Mouse (Mus musculus) kidney, embryonic 15.5 days (tissue): ENCODE measurements at regions not wholly inside any gene's neighbourhood (a gene's known extent, or its start where the extent isn't known, plus 50 kb on each side); places are given as distances from the start of the nearest gene placed in this dataset.
"Not testable (repeated sequence)": the region's sequence is repeated elsewhere in the genome, so short reads cannot be mapped to it uniquely, and the experiment has no call there.

Experiments
- ATAC-seq: fragments of 200-750 bp; cut with Nextera tagmentation; replicated peaks from 2 replicates; pipeline ENCODE4 v1.8.0; 2017; ENCODE audit warnings: moderate TSS enrichment; ENCODE audit not compliant: low FRiP score
- H3K27ac ChIP-seq: fragments of 300-500 bp; sonication (generic); 2 replicates; pipeline ENCODE4 v1.5.1; 2015; ENCODE audit warnings: mild to moderate bottlenecking, inconsistent platforms
- H3K27me3 ChIP-seq: fragments of 300-500 bp; sonication (generic); 2 replicates; pipeline ENCODE4 v1.6.1; 2015; ENCODE audit warnings: inconsistent platforms
- H3K36me3 ChIP-seq: fragments of 300-500 bp; sonication (generic); 2 replicates; pipeline ENCODE4 v1.6.1; 2015; ENCODE audit warnings: inconsistent platforms
- H3K4me1 ChIP-seq: fragments of 300-500 bp; sonication (generic); 2 replicates; pipeline ENCODE4 v1.6.1; 2015; ENCODE audit warnings: inconsistent platforms
- H3K4me2 ChIP-seq: fragments of 300-500 bp; sonication (generic); 2 replicates; pipeline ENCODE4 v1.6.1; 2015; ENCODE audit warnings: moderate library complexity, mild to moderate bottlenecking, inconsistent platforms
- H3K4me3 ChIP-seq: fragments of 300-500 bp; sonication (generic); replicated peaks from 2 replicates; pipeline ENCODE4 v1.5.1; 2015; ENCODE audit warnings: mild to moderate bottlenecking, inconsistent platforms
- H3K9ac ChIP-seq: fragments of 300-500 bp; sonication (generic); 2 replicates; pipeline ENCODE4 v1.6.1; 2015; ENCODE audit warnings: mild to moderate bottlenecking, inconsistent platforms
- H3K9me3 ChIP-seq: fragments of 300-500 bp; sonication (generic); replicated peaks from 2 replicates; pipeline ENCODE4 v1.6.1; 2016; ENCODE audit warnings: inconsistent platforms
- WGBS: fragments of 180-500 bp; shearing (Covaris S2); methylation state at CpG from one replicate; pipeline ENCODE4 v1.1.7; 2015; ENCODE audit warnings: mixed read lengths; 5-methylcytosine and 5-hydroxymethylcytosine counted together

- no peaks in the 10 kb centered on the region for H3K36me3 ChIP-seq
- WGBS = 37% methylated on average over 5 of the region's 5 CpGs
- H3K27ac ChIP-seq = no peak overlapping the region
- no peaks in the 10 kb centered on the region for H3K27me3 ChIP-seq
- H3K4me2 ChIP-seq = no peak overlapping the region
- ATAC-seq = no peak
- H3K4me1 ChIP-seq = no peaks in the 10 kb centered on the region
- no peaks in the 10 kb centered on the region for H3K9me3 ChIP-seq
- H3K4me3 ChIP-seq = no peak overlapping the region
- no peak overlapping the region for H3K9ac ChIP-seq
Measured at GRCm38 (mm10) chr9:78769168-78769567, 153.8 kb downstream of the Cd109 start.

GRCm38 (mm10) chr9:78773936-78774335 lies 158.6 kb downstream of the Cd109 start:
- no peak for ATAC-seq
- H3K4me3 ChIP-seq = no peak overlapping the region
- H3K27me3 ChIP-seq = no peaks in the 10 kb centered on the region
- 55% methylated on average over 3 of the region's 3 CpGs for WGBS
- H3K9me3 ChIP-seq = no peaks in the 10 kb centered on the region
- no peaks in the 10 kb centered on the region for H3K4me1 ChIP-seq
- H3K36me3 ChIP-seq = no peaks in the 10 kb centered on the region
- H3K9ac ChIP-seq = no peak overlapping the region
- no peak overlapping the region for H3K4me2 ChIP-seq
- H3K27ac ChIP-seq = no peak overlapping the region

GRCm38 (mm10) chr9:78775462-78775861 lies 160.1 kb downstream of the Cd109 start:
- H3K4me1 ChIP-seq = no peaks in the 10 kb centered on the region
- H3K4me2 ChIP-seq = no peak overlapping the region
- no peaks in the 10 kb centered on the region for H3K36me3 ChIP-seq
- no peaks in the 10 kb centered on the region for H3K27me3 ChIP-seq
- H3K27ac ChIP-seq = no peak overlapping the region
- 14% methylated on average over 5 of the region's 5 CpGs for WGBS
- H3K4me3 ChIP-seq = no peak overlapping the region
- no peak for ATAC-seq
- no peak overlapping the region for H3K9ac ChIP-seq
- no peaks in the 10 kb centered on the region for H3K9me3 ChIP-seq

GRCm38 (mm10) chr9:78780595-78780994 lies 165.2 kb downstream of the Cd109 start:
- Histone ChIP-seq H3K4me1 (no peaks in the 10 kb centered on the region), H3K9me3 (no peaks in the 10 kb centered on the region), H3K9ac (no peak overlapping the region), H3K4me3 (no peak overlapping the region), H3K4me2 (no peak overlapping the region), H3K27me3 (no peaks in the 10 kb centered on the region), H3K36me3 (no peaks in the 10 kb centered on the region), H3K27ac (no peak overlapping the region)
- no peak for ATAC-seq
- 79% methylated on average over 4 of the region's 4 CpGs for WGBS

- 84% methylated on average over 4 of the region's 4 CpGs for WGBS
- H3K4me1 ChIP-seq = no peaks in the 10 kb centered on the region
- H3K4me2 ChIP-seq = no peak overlapping the region
- no peak overlapping the region for H3K9ac ChIP-seq
- H3K27me3 ChIP-seq = 0 out of 2 replicates have a peak, but pooled peaks cover 3% of the 10 kb centered on the region
- H3K36me3 ChIP-seq = no peaks in the 10 kb centered on the region
- ATAC-seq = no peak
- no peak overlapping the region for H3K4me3 ChIP-seq
- H3K27ac ChIP-seq = no peak overlapping the region
- no peaks in the 10 kb centered on the region for H3K9me3 ChIP-seq
Measured at GRCm38 (mm10) chr9:78782297-78782696, 167.0 kb downstream of the Cd109 start.

GRCm38 (mm10) chr9:78782860-78783259 lies 167.5 kb downstream of the Cd109 start:
- no peaks in the 10 kb centered on the region for H3K4me1 ChIP-seq
- no peak overlapping the region for H3K27ac ChIP-seq
- H3K4me3 ChIP-seq = no peak overlapping the region
- H3K27me3 ChIP-seq = 0 out of 2 replicates have a peak, but pooled peaks cover 7% of the 10 kb centered on the region
- 76% methylated on average over 8 of the region's 8 CpGs for WGBS
- ATAC-seq = no peak
- no peaks in the 10 kb centered on the region for H3K9me3 ChIP-seq
- H3K9ac ChIP-seq = no peak overlapping the region
- H3K36me3 ChIP-seq = no peaks in the 10 kb centered on the region
- H3K4me2 ChIP-seq = no peak overlapping the region

- WGBS = 9% methylated on average over 1 of the region's 1 CpGs
- Histone ChIP-seq H3K36me3 (no peaks in the 10 kb centered on the region), H3K4me2 (no peak overlapping the region), H3K4me1 (no peaks in the 10 kb centered on the region), H3K27me3 (0 out of 2 replicates have a peak, but pooled peaks cover 7% of the 10 kb centered on the region), H3K27ac (no peak overlapping the region), H3K4me3 (no peak overlapping the region), H3K9ac (no peak overlapping the region), H3K9me3 (no peaks in the 10 kb centered on the region)
- peak; percentile 85 for ATAC-seq
Measured at GRCm38 (mm10) chr9:78787866-78788265, 172.5 kb downstream of the Cd109 start.

- Histone ChIP-seq H3K9me3 (no peaks in the 10 kb centered on the region), H3K36me3 (no peaks in the 10 kb centered on the region), H3K4me2 (no peak overlapping the region), H3K4me1 (no peaks in the 10 kb centered on the region), H3K9ac (no peak overlapping the region), H3K27ac (no peak overlapping the region), H3K4me3 (no peak overlapping the region), H3K27me3 (0 out of 2 replicates have a peak, but pooled peaks cover 7% of the 10 kb centered on the region)
- ATAC-seq = no peak
Measured at GRCm38 (mm10) chr9:78789703-78790102, 174.4 kb downstream of the Cd109 start.

- Histone ChIP-seq H3K36me3 (no peaks in the 10 kb centered on the region), H3K9me3 (no peaks in the 10 kb centered on the region), H3K4me2 (no peak overlapping the region), H3K27ac (no peak overlapping the region), H3K27me3 (0 out of 2 replicates have a peak, but pooled peaks cover 7% of the 10 kb centered on the region), H3K4me3 (no peak overlapping the region), H3K4me1 (no peaks in the 10 kb centered on the region), H3K9ac (no peak overlapping the region)
- no peak for ATAC-seq
- WGBS = 88% methylated on average over 2 of the region's 2 CpGs
Measured at GRCm38 (mm10) chr9:78790155-78790554, 174.8 kb downstream of the Cd109 start.

GRCm38 (mm10) chr9:78795801-78796200 lies 180.5 kb downstream of the Cd109 start:
- Histone ChIP-seq H3K36me3 (no peaks in the 10 kb centered on the region), H3K4me2 (no peak overlapping the region), H3K4me3 (no peak overlapping the region), H3K4me1 (no peaks in the 10 kb centered on the region), H3K9ac (no peak overlapping the region), H3K27ac (no peak overlapping the region), H3K27me3 (no peaks in the 10 kb centered on the region), H3K9me3 (no peaks in the 10 kb centered on the region)
- 77% methylated on average over 1 of the region's 1 CpGs for WGBS
- no peak for ATAC-seq

GRCm38 (mm10) chr9:78817221-78817620 lies 201.9 kb downstream of the Cd109 start:
- 74% methylated on average over 4 of the region's 4 CpGs for WGBS
- H3K36me3 ChIP-seq = no peaks in the 10 kb centered on the region
- H3K27ac ChIP-seq = no peak overlapping the region
- no peak overlapping the region for H3K4me3 ChIP-seq
- no peaks in the 10 kb centered on the region for H3K27me3 ChIP-seq
- no peak overlapping the region for H3K9ac ChIP-seq
- H3K4me2 ChIP-seq = no peak overlapping the region
- no peak for ATAC-seq
- H3K4me1 ChIP-seq = no peaks in the 10 kb centered on the region
- no peaks in the 10 kb centered on the region for H3K9me3 ChIP-seq

GRCm38 (mm10) chr9:78821554-78822212 lies 206.3 kb downstream of the Cd109 start:
- H3K36me3 ChIP-seq, H3K27ac ChIP-seq, H3K9me3 ChIP-seq, H3K4me1 ChIP-seq, H3K27me3 ChIP-seq: not testable (repeated sequence)
- 7% methylated on average over 48 of the region's 52 CpGs for WGBS
- peak overlapping the region; percentile 26; the same call in 1 of the 2 replicates for H3K9ac ChIP-seq
- peak; percentile 86 for ATAC-seq
- peak overlapping the region; percentile 64 for H3K4me2 ChIP-seq
- peak overlapping the region; percentile 41 for H3K4me3 ChIP-seq
